Mouse (Mus musculus) hindbrain, embryonic 10.5 days (tissue): ENCODE data around the gene Sorbs2. TPM values are rescaled to one million over a fixed set of nuclear protein-coding genes. Genes with fewer than 3 reads are reported as not detected.

Experiments used
- DNase-seq: peaks from one replicate; pipeline ENCODE4 v3.0.0-alpha.2; 2017; ENCODE audit warnings: low spot score
- H3K27ac ChIP-seq: fragments of 300-500 bp; sonication (generic); 2 replicates; pipeline ENCODE4 v1.5.1; 2016; ENCODE audit warnings: mild to moderate bottlenecking, moderate library complexity
- H3K27me3 ChIP-seq: fragments of 300-500 bp; sonication (generic); 2 replicates; pipeline ENCODE4 v1.6.1; 2016; ENCODE audit warnings: mild to moderate bottlenecking; ENCODE audit not compliant: poor library complexity, insufficient read depth, severe bottlenecking
- H3K36me3 ChIP-seq: fragments of 300-500 bp; sonication (generic); 2 replicates; pipeline ENCODE4 v1.6.1; 2016; ENCODE audit warnings: mild to moderate bottlenecking, moderate library complexity
- H3K4me1 ChIP-seq: fragments of 300-500 bp; sonication (generic); replicated peaks from 2 replicates; pipeline ENCODE4 v1.6.1; 2016; ENCODE audit warnings: mild to moderate bottlenecking
- H3K4me3 ChIP-seq: fragments of 300-500 bp; sonication (generic); 2 replicates; pipeline ENCODE4 v1.5.1; 2016; ENCODE audit warnings: mild to moderate bottlenecking, moderate library complexity
- H3K9me3 ChIP-seq: fragments of 300-500 bp; sonication (generic); 2 replicates; pipeline ENCODE4 v1.6.1; 2016; ENCODE audit warnings: mild to moderate bottlenecking, moderate library complexity
- WGBS: fragments of 180-500 bp; shearing (Covaris S2); methylation state at CpG from one replicate; pipeline ENCODE4 v1.1.7; 2016; 5-methylcytosine and 5-hydroxymethylcytosine counted together
- polyA plus RNA-seq: library from polyadenylated mRNA; unstranded; fragments of >200 nt; fragmentation: Nextera tagmentation; extraction: Ambion mirVana; gene quantifications from 2 replicates; pipeline ENCODE4 v1.2.1, GENCODE M21; 2016

Sorbs2 gene
- polyA plus RNA-seq, 1 experiment from 2014 or later: 36.9 TPM

GRCm38 (mm10) chr8:45799517-45799916, 291.9 kb downstream of the Sorbs2 start:
- Histone ChIP-seq H3K4me1 (no peaks in the 10 kb centered on the region), H3K27me3 (no peaks in the 10 kb centered on the region), H3K36me3 (peaks cover 33% of the 10 kb centered on the region), H3K27ac (no peak overlapping the region), H3K4me3 (no peak overlapping the region), H3K9me3 (no peaks in the 10 kb centered on the region)
- 90% methylated on average over 4 of the region's 4 CpGs for WGBS
- DNase-seq: no peak

- Histone ChIP-seq H3K9me3 (no peaks in the 10 kb centered on the region), H3K36me3 (peaks cover 49% of the 10 kb centered on the region), H3K27me3 (no peaks in the 10 kb centered on the region), H3K4me1 (no peaks in the 10 kb centered on the region), H3K4me3 (no peak overlapping the region), H3K27ac (no peak overlapping the region)
- 94% methylated on average over 6 of the region's 6 CpGs for WGBS
- no peak for DNase-seq
Measured at GRCm38 (mm10) chr8:45808597-45808996, 301.0 kb downstream of the Sorbs2 start.

GRCm38 (mm10) chr8:45816765-45817426, 309.3 kb downstream of the Sorbs2 start:
- H3K4me1 ChIP-seq: no peaks in the 10 kb centered on the region
- H3K4me3 ChIP-seq: no peak overlapping the region
- no peak overlapping the region for H3K27ac ChIP-seq
- peaks cover 13% of the 10 kb centered on the region for H3K36me3 ChIP-seq
- H3K9me3 ChIP-seq: no peaks in the 10 kb centered on the region
- DNase-seq: peak; percentile 61
- 29% methylated on average over 7 of the region's 7 CpGs for WGBS
- H3K27me3 ChIP-seq: no peaks in the 10 kb centered on the region

GRCm38 (mm10) chr8:45821650-45822049, 314.1 kb downstream of the Sorbs2 start:
- no peaks in the 10 kb centered on the region for H3K27me3 ChIP-seq
- H3K4me3 ChIP-seq: no peak overlapping the region
- H3K27ac ChIP-seq: no peak overlapping the region
- no peak for DNase-seq
- 90% methylated on average over 5 of the region's 5 CpGs for WGBS
- H3K36me3 ChIP-seq: peaks cover 13% of the 10 kb centered on the region; the same call in 1 of the 2 replicates
- H3K9me3 ChIP-seq: no peaks in the 10 kb centered on the region
- no peaks in the 10 kb centered on the region for H3K4me1 ChIP-seq

GRCm38 (mm10) chr8:45829985-45830548, 322.5 kb downstream of the Sorbs2 start:
- H3K4me3 ChIP-seq: no peak overlapping the region
- H3K27me3 ChIP-seq: no peaks in the 10 kb centered on the region
- WGBS: 86% methylated on average over 2 of the region's 2 CpGs
- no peaks in the 10 kb centered on the region for H3K9me3 ChIP-seq
- H3K27ac ChIP-seq: no peak overlapping the region
- no peak for DNase-seq
- H3K36me3 ChIP-seq: peaks cover 9% of the 10 kb centered on the region; the same call in 1 of the 2 replicates
- no peaks in the 10 kb centered on the region for H3K4me1 ChIP-seq

GRCm38 (mm10) chr8:45833896-45834295, 326.3 kb downstream of the Sorbs2 start:
- DNase-seq: no peak
- WGBS: 88% methylated on average over 2 of the region's 2 CpGs
- no peaks in the 10 kb centered on the region for H3K36me3 ChIP-seq
- no peak overlapping the region for H3K4me3 ChIP-seq
- H3K9me3 ChIP-seq: no peaks in the 10 kb centered on the region
- H3K27ac ChIP-seq: no peak overlapping the region
- no peaks in the 10 kb centered on the region for H3K4me1 ChIP-seq
- H3K27me3 ChIP-seq: no peaks in the 10 kb centered on the region

- no peak overlapping the region for H3K27ac ChIP-seq
- H3K9me3 ChIP-seq: no peaks in the 10 kb centered on the region
- H3K4me1 ChIP-seq: peaks cover 7% of the 10 kb centered on the region; the same call in 1 of the 2 replicates
- no peaks in the 10 kb centered on the region for H3K36me3 ChIP-seq
- H3K27me3 ChIP-seq: no peaks in the 10 kb centered on the region
- DNase-seq: no peak
- WGBS: 74% methylated on average over 5 of the region's 5 CpGs
- H3K4me3 ChIP-seq: no peak overlapping the region
Measured at GRCm38 (mm10) chr8:45843306-45843705, 335.7 kb downstream of the Sorbs2 start.

GRCm38 (mm10) chr8:45844097-45844885, 336.7 kb downstream of the Sorbs2 start:
- H3K36me3 ChIP-seq: no peaks in the 10 kb centered on the region
- no peak overlapping the region for H3K27ac ChIP-seq
- DNase-seq: no peak
- no peaks in the 10 kb centered on the region for H3K9me3 ChIP-seq
- H3K27me3 ChIP-seq: no peaks in the 10 kb centered on the region
- peaks cover 7% of the 10 kb centered on the region; the same call in 1 of the 2 replicates for H3K4me1 ChIP-seq
- 73% methylated on average over 6 of the region's 6 CpGs for WGBS
- no peak overlapping the region for H3K4me3 ChIP-seq

- no peak for DNase-seq
- 86% methylated on average over 14 of the region's 14 CpGs for WGBS
- H3K27me3 ChIP-seq: no peaks in the 10 kb centered on the region
Measured at GRCm38 (mm10) chr8:45844911-45845481, 337.4 kb downstream of the Sorbs2 start.

GRCm38 (mm10) chr8:45845906-45846305, 338.3 kb downstream of the Sorbs2 start:
- Histone ChIP-seq H3K4me1 (peaks cover 7% of the 10 kb centered on the region; the same call in 1 of the 2 replicates), H3K36me3 (no peaks in the 10 kb centered on the region), H3K27me3 (no peaks in the 10 kb centered on the region), H3K4me3 (no peak overlapping the region), H3K9me3 (no peaks in the 10 kb centered on the region), H3K27ac (no peak overlapping the region)
- no peak for DNase-seq
- WGBS: 71% methylated on average over 4 of the region's 4 CpGs

More at GRCm38 (mm10) chr8:45844911-45845481, 337.4 kb downstream of the Sorbs2 start:
- Histone ChIP-seq H3K36me3 (no peaks in the 10 kb centered on the region), H3K27ac (no peak overlapping the region), H3K4me3 (no peak overlapping the region), H3K9me3 (no peaks in the 10 kb centered on the region), H3K4me1 (peaks cover 7% of the 10 kb centered on the region; the same call in 1 of the 2 replicates)

- Histone ChIP-seq H3K4me3 (no peak overlapping the region), H3K36me3 (no peaks in the 10 kb centered on the region), H3K4me1 (peaks cover 20% of the 10 kb centered on the region), H3K27ac (no peak overlapping the region), H3K27me3 (no peaks in the 10 kb centered on the region), H3K9me3 (no peaks in the 10 kb centered on the region)
- DNase-seq: no peak
- 91% methylated on average over 4 of the region's 4 CpGs for WGBS
Measured at GRCm38 (mm10) chr8:45855118-45855517, 347.5 kb downstream of the Sorbs2 start.

- H3K27me3 ChIP-seq: no peaks in the 10 kb centered on the region
- no peak for DNase-seq
- WGBS: 55% methylated on average over 5 of the region's 5 CpGs
- no peaks in the 10 kb centered on the region for H3K36me3 ChIP-seq
- H3K4me1 ChIP-seq: peaks cover 20% of the 10 kb centered on the region
- H3K4me3 ChIP-seq: no peak overlapping the region
- H3K9me3 ChIP-seq: no peaks in the 10 kb centered on the region
- H3K27ac ChIP-seq: no peak overlapping the region
Measured at GRCm38 (mm10) chr8:45857734-45858133, 350.1 kb downstream of the Sorbs2 start.
